Mouse (Mus musculus) midbrain, embryonic 12.5 days (tissue): ENCODE measurements at regions not wholly inside any gene's neighbourhood (a gene's known extent, or its start where the extent isn't known, plus 50 kb on each side); places are given as distances from the start of the nearest gene placed in this dataset.
A peak's percentile ranks its signal among the peaks of the same experiment; 100 is the strongest.

ENCODE experiments used
- ATAC-seq: fragments of 200-750 bp; cut with Nextera tagmentation; 2 replicates; pipeline ENCODE4 v1.8.0; 2017; ENCODE audit warnings: low read depth, moderate TSS enrichment, moderate library complexity; ENCODE audit not compliant: low FRiP score
- H3K27ac ChIP-seq: fragments of 300-500 bp; sonication (generic); replicated peaks from 2 replicates; pipeline ENCODE4 v1.5.1; 2016; ENCODE audit warnings: mild to moderate bottlenecking
- H3K27me3 ChIP-seq: fragments of 300-500 bp; sonication (generic); 2 replicates; pipeline ENCODE4 v1.6.1; 2016; ENCODE audit warnings: mild to moderate bottlenecking
- H3K36me3 ChIP-seq: fragments of 300-500 bp; sonication (generic); 2 replicates; pipeline ENCODE4 v1.6.1; 2016
- H3K4me1 ChIP-seq: fragments of 300-500 bp; sonication (generic); 2 replicates; pipeline ENCODE4 v1.6.1; 2016
- H3K4me2 ChIP-seq: fragments of 300-500 bp; sonication (generic); replicated peaks from 2 replicates; pipeline ENCODE4 v1.6.1; 2016; ENCODE audit warnings: mild to moderate bottlenecking, moderate library complexity
- H3K4me3 ChIP-seq: fragments of 300-500 bp; sonication (generic); 2 replicates; pipeline ENCODE4 v1.5.1; 2016; ENCODE audit warnings: mild to moderate bottlenecking
- H3K9ac ChIP-seq: fragments of 300-500 bp; sonication (generic); replicated peaks from 2 replicates; pipeline ENCODE4 v1.6.1; 2016; ENCODE audit warnings: mild to moderate bottlenecking, moderate library complexity
- H3K9me3 ChIP-seq: fragments of 300-500 bp; sonication (generic); 2 replicates; pipeline ENCODE4 v1.6.1; 2016; ENCODE audit warnings: mild to moderate bottlenecking
- WGBS: fragments of 180-500 bp; shearing (Covaris S2); methylation state at CpG from one replicate; pipeline ENCODE4 v1.1.7; 2016; 5-methylcytosine and 5-hydroxymethylcytosine counted together

GRCm38 (mm10) chr1:78761061-78761515, 55.5 kb upstream of the Kcne4 start:
- Histone ChIP-seq H3K4me1 (peaks cover 9% of the 10 kb centered on the region), H3K27ac (peak overlapping the region; percentile 22; the same call in 1 of the 2 replicates), H3K9me3 (no peaks in the 10 kb centered on the region), H3K27me3 (no peaks in the 10 kb centered on the region), H3K4me2 (no peak overlapping the region), H3K36me3 (no peaks in the 10 kb centered on the region), H3K4me3 (no peak overlapping the region), H3K9ac (no peak overlapping the region)
- 36% methylated on average over 3 of the region's 3 CpGs for WGBS
- peak; percentile 77 for ATAC-seq
